Mouse (Mus musculus) retina, embryonic 14.5 days (tissue): ENCODE results near the gene Meis1.
A peak's percentile ranks its signal among the peaks of the same experiment; 100 is the strongest.

Experiments
- DNase-seq: peaks from one replicate; pipeline ENCODE4 v3.0.0-alpha.2; 2015; ENCODE audit warnings: low spot score

Gene Meis1

DNA sequence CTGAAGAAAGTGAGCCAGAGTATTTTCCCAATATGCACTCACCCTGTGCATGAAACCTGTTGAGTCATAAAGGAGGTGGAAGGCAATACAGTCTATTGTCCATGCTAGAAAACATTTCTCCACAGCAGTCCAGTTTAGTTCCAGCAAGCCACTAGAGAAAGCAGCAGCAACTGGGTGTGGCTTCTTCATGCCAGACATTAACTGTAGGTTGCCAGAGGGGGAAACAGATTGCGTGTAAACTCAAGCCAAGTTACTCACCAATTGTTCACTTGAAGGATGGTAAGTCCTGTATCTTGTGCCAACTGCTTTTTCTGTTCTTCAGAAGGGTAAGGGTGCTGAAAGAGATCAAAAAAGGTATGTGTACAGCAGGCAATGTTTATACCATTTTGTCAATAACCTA is 113.4 kb downstream of the Meis1 start:
- no peak for DNase-seq

DNA sequence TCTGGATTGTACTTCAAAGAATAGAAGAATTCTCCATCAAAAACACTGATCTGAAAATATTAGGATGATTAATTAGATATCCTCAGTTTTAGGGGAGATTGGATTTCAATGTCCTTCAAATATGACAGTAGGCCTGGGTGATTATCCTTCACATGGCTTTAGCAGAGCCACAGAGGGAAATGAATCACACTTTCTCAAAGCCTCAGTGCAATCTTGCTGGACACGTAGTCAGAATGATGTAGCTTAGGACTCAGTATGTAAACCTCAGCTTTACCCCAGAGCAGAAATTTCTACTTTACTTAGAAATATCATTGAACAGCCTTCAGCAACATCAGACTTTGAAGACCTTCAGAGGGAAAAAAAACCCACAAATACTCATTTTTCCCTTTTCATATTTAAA is 113.9 kb downstream of the Meis1 start:
- DNase-seq = no peak

DNA sequence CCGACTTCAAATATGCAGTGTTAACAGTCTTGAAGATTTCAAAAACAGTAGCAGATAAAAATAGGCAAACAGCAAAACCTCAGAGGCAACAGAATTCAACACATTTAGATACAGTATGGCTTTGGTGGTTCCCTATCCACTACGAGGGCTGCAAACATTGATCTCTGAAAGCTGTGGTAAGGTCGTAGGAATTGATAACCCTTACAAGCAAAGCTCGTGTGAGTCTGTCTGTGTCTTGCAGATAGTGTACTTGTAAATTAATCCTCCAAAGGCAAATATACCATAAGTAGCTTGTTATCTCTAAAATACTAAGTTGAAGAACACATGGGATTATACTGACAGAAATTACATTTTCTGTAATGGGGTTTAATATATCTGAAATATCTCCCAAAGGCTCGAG is 114.5 kb downstream of the Meis1 start:
- DNase-seq = no peak

DNA sequence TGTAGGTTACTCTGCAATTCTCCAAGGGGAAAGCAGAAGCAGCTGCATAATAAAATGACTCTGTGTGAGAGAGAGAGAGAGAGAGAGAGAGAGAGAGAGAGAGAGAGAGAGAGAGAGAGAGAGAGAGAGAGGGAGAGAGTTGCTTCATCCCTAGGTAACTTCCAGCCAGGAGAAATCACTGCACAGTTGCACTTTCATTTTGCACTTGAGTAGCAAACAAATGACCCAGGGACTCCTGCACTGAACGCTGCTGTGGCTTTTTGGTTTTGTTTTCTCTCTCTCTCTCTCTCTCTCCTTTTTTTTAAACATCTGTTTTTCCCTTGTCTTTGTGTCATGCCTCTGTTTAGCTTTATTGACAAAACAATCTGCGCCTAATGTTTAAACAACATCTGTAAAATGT is 118.3 kb downstream of the Meis1 start:
- DNase-seq = no peak

GRCm38 (mm10) chr11:18898862-18899261 is 119.9 kb downstream of the Meis1 start:
- no peak for DNase-seq

- no peak for DNase-seq
Observed at GRCm38 (mm10) chr11:18897921-18898646, 120.7 kb downstream of the Meis1 start.

DNA sequence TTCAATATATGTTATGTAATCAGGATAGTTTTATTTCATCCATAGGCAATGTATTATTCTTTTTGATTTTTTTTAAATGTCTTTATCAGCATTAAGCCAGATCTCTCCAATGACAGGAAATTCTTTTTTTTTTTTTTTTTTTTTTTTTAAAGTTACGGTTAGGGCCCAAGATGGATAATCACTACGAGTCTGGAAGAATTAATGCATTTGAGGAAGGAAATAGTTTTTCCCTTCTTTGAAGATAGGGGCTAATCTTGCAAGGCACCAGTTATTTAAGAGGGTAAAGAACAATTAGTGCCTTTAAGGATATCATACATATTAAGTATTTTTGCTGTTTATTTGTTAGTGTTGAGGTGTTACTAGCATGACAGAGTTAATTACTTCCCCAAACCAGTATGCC is 121.5 kb downstream of the Meis1 start:
- no peak for DNase-seq

DNA sequence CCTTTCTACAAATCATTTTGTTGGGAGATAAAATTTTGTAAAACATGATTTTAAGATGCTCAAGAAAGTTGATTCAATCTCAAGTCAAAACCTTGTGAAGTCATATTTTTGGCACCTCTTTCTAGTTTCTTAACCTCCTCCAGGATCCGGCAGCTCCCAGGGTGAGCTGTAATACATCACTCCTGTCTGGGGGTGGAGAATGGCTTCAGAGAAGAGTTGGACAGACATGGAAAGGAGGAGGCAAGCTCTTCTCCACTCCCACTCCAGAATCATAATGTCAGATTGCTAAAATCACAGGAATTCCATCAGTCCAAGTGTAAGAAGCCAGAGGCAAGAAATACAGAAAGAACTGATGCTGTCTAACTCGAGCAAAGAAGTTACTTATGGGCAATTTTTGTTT is 126.3 kb downstream of the Meis1 start:
- DNase-seq = no peak

- DNase-seq = no peak
Observed at GRCm38 (mm10) chr11:18889139-18889538, 129.6 kb downstream of the Meis1 start.

- no peak for DNase-seq
Observed at GRCm38 (mm10) chr11:18888651-18889050, 130.1 kb downstream of the Meis1 start.

DNA sequence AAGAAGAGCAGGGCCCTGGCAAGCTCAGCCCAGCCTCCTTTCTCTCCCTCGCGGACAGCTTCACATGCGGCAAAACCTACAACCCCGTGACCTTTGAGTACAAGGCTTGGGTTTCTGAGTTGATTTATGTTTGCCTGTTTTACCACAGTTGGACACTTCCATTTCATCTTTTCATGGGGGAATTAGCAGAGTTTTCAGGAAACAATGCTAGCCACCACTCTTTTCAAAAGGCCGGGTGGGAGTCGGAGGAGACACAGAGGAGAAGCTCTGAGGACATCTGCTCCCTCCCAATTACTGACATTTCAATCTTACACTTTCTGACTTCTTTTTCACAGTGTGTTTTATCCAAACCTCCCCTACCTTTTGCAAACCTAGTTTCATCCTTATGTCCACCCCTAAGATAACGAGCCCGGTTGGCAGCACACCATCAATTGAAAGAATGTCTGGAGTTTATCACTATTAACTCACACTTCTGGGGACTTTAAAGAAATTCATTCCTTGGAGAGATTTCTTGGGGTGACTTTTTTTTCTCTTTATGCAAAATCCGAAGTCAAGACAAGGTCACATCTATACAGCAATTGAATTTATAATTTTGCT is 133.0 kb downstream of the Meis1 start:
- DNase-seq = peak; percentile 69

GRCm38 (mm10) chr11:18885036-18885728 is 133.6 kb downstream of the Meis1 start:
- DNase-seq = peak; percentile 37

DNA sequence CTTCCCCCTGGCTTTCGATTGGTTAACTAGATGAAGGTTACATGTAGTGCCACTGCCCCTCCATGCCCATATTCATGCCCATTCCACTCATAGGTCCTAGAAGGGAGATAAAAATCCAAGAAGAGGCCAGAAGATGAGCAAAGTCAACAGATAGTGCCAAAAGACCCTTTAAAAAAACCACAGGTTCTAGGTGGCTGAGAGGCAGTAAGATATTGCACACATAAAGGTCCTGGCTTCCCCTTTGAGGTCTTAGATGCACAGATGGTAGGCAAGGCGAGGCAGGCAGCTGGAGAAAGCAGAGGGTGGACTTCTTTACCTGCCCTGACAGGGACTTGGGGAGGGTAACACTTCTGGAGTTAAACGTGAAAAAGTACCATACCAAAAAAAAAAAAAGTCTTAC is 134.8 kb downstream of the Meis1 start:
- no peak for DNase-seq

GRCm38 (mm10) chr11:18883507-18883881 is 135.3 kb downstream of the Meis1 start:
- DNase-seq = peak; percentile 81

- DNase-seq = peak; percentile 76
Observed at GRCm38 (mm10) chr11:18882747-18883506, 135.9 kb downstream of the Meis1 start.

GRCm38 (mm10) chr11:18882315-18882714 is 136.5 kb downstream of the Meis1 start:
- DNase-seq = peak; percentile 83

GRCm38 (mm10) chr11:18880806-18881205 is 138.0 kb downstream of the Meis1 start:
- DNase-seq = peak; percentile 43

GRCm38 (mm10) chr11:18879456-18879818 is 139.3 kb downstream of the Meis1 start:
- DNase-seq = peak; percentile 46

DNA sequence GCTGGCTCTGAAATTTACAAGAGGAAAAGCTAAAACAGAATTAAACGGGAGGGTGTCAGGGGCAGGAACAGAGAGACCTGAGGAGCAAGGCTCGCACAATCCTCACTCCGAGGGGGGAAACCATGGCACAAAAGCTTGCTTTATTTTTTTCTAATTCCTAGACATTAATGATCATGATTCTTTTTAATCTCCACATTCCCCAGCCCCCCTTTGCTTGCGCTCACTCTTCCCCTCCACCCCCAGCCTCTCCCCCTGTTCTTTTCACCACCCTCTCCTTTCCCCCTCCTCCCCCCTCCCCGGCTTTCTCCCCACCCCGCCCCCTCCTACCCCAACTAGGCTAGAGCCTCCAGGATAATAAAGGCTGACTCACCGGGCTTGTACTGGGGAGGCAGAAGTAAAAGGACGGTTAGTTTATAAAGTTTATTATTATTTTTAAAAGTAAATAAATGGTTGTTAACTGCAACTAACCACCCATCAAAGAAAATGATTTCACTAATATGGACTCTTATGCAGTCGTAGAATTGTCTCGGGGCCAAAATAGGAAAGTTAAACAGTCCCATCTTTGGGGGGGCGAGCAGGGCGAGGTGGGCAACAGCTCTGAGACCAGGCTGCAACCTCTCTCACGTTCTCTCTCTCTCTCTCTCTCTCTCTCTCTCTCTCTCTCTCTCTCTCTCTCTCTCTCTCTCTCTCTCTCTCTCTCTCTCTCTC is 139.9 kb downstream of the Meis1 start:
- peak; percentile 60 for DNase-seq

GRCm38 (mm10) chr11:18878016-18878415 is 140.8 kb downstream of the Meis1 start:
- peak; percentile 78 for DNase-seq

DNA sequence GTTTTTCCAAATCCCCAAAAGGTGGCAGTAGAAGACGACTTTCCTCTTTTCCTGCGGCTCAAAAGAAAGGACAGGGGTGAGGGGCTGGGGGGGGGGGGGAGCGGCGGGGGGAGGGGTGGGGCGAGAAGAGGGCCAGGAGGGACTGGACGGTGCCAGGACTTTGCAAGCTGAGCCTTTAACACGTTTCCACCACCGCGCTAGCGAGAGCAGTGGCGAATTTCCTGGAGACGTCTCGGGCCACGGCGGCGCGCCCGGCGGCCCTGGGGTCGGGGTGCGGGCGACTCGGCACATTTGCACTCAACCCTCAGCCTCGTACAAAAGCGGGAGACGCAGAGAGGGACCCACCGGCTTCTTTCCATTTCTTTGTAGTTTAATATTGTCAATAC is 141.2 kb downstream of the Meis1 start:
- DNase-seq = peak; percentile 92
